Mouse (Mus musculus): ENCODE results near the gene Gbgt1.

- no peak for TF ChIP-seq CTCF (IDR thresholded peaks at IDR 0.05; ENCODE audit: control insufficient read depth, insufficient read depth, low read length)
- no peak for TF ChIP-seq POLR2A (IDR thresholded peaks at IDR 0.05; ENCODE audit: borderline replicate concordance, control insufficient read depth, low read depth, low read length)
Measured at GRCm38 (mm10) chr2:28513431-28514370, 17.0 kb downstream of the Gbgt1 start.

Data from bone marrow, adult 2 months (tissue).